Comparison of ENCODE assay signal across 25 mouse cellular contexts in genomic region chrX:42522868-42523267, GRCm38 (mm10). TPM values are rescaled to one million over a fixed set of nuclear protein-coding genes. Genes with fewer than 3 reads are reported as not detected.
DNase-seq lines count a peak whose midpoint lies in the region; ATAC-seq and TF ChIP-seq lines count a peak whose summit lies in the region.
"Had no signal": no experiment of that assay in that cellular context is flagged by ENCODE, and none has a peak within 500 bp of the region (broad histone marks: within the 10 kb centered on the region; RNA-seq: fewer than 3 reads in every experiment).

No protein-coding gene starts in this region.

- TF ChIP-seq POLR2A in CH12.LX (IDR thresholded peaks at IDR 0.05; ENCODE audit: low read depth, low read length): no peak

- TF ChIP-seq CTCF in CH12.LX (conservative IDR thresholded peaks at IDR 0.05 in 1 of 2, IDR thresholded peaks at IDR 0.05 in 1 of 2; ENCODE audit: low read depth in 2 of 2, low read length in 2 of 2): no peak

- no peak for TF ChIP-seq RAD21 in CH12.LX (IDR thresholded peaks at IDR 0.05; ENCODE audit: low read depth, low read length)

- no peak for ATAC-seq in hindbrain, embryonic 14.5 days (ENCODE audit: low FRiP score)
- ATAC-seq: activated CD4-positive, CD25-positive, alpha-beta regulatory T cell, adult 4 months; CD4-positive, CD25-positive, alpha-beta regulatory T cell, adult 4 months; Patski had no signal

- H3K36me3 ChIP-seq in CH12.LX (replicated peaks in 1 of 2; ENCODE audit: control insufficient read depth in 1 of 2, insufficient read depth in 1 of 2, low read length in 1 of 2) (no peaks in the 10 kb centered on the region), ES-E14 (ENCODE audit: control insufficient read depth, insufficient read depth, low read length, poor library complexity, severe bottlenecking) (no peaks in the 10 kb centered on the region)
- no peaks in the 10 kb centered on the region for H3K36me3 ChIP-seq in hindbrain, embryonic 14.5 days (replicated peaks; ENCODE audit: control insufficient read depth, insufficient read depth)
- H3K36me3 ChIP-seq: G1E had no signal

- dilution Hi-C loops in CH12.LX (cut with MboI; ENCODE audit: extremely low pct_ligation_motif_present, extremely low pct_unique_long_range_greater_than_20kb, low sequenced_read_pairs): no loop called here

- H3K9ac ChIP-seq in CH12.LX (ENCODE audit: insufficient read depth, low read depth): no peak overlapping the region
- no peak overlapping the region for H3K9ac ChIP-seq in ES-E14 (ENCODE audit: insufficient read depth, low read depth, low read length, poor library complexity, severe bottlenecking)
- no peak overlapping the region for H3K9ac ChIP-seq in hindbrain, embryonic 14.5 days

- H3K79me2 ChIP-seq in CH12.LX (replicated peaks; ENCODE audit: control insufficient read depth, extremely low read depth, insufficient read depth, poor library complexity, severe bottlenecking): no peaks in the 10 kb centered on the region

- H3K27ac ChIP-seq in CH12.LX (ENCODE audit: insufficient read depth, low read depth) (no peak overlapping the region), ES-E14 (ENCODE audit: insufficient read depth, low read depth, low read length, poor library complexity, severe bottlenecking) (no peak overlapping the region)
- H3K27ac ChIP-seq in hindbrain, embryonic 14.5 days: no peak overlapping the region

- TF ChIP-seq EP300 in CH12.LX (IDR thresholded peaks at IDR 0.05; ENCODE audit: low read length): no peak

- in situ Hi-C loops in CH12.LX (cut with MboI; ENCODE audit: low pct_ligation_motif_present, low pct_unique_long_range_greater_than_20kb, low sequenced_read_pairs) (loop anchor here (25.0 kb wide), 2 partner anchors 161 to 261 kb away; no protein-coding TSS in a partner anchor), ES-E14 (cut with MboI; ENCODE audit: low sequenced_read_pairs in 2 of 2, unreplicated experiment in 2 of 2) (loop anchor here in 1 of 2 experiments (25.0 kb wide), 1 partner anchor 486 kb away; no protein-coding TSS in a partner anchor)

- H3K9me3 ChIP-seq in CH12.LX (replicated peaks; ENCODE audit: low read length) (no peaks in the 10 kb centered on the region), ES-E14 (ENCODE audit: control insufficient read depth, insufficient read depth, low read depth, low read length) (no peaks in the 10 kb centered on the region)
- no peaks in the 10 kb centered on the region for H3K9me3 ChIP-seq in hindbrain, embryonic 14.5 days (ENCODE audit: control insufficient read depth, low read length)
- H3K9me3 ChIP-seq: G1E had no signal

- no peak overlapping the region for H3K4me2 ChIP-seq in CH12.LX (ENCODE audit: insufficient read depth, low read depth, poor library complexity, severe bottlenecking)
- H3K4me2 ChIP-seq in hindbrain, embryonic 14.5 days (replicated peaks): no peak overlapping the region

- H3K4me1 ChIP-seq in CH12.LX (ENCODE audit: control insufficient read depth in 1 of 2, insufficient read depth in 2 of 2): no peaks in the 10 kb centered on the region
- no peaks in the 10 kb centered on the region for H3K4me1 ChIP-seq in ES-E14 (ENCODE audit: control insufficient read depth in 2 of 2, insufficient read depth in 2 of 2, low read length in 2 of 2, poor library complexity in 1 of 2)
- no peaks in the 10 kb centered on the region for H3K4me1 ChIP-seq in hindbrain, embryonic 14.5 days (replicated peaks; ENCODE audit: control insufficient read depth, insufficient read depth, low read length)

- no peaks in the 10 kb centered on the region for H3K27me3 ChIP-seq in CH12.LX (replicated peaks)
- no peaks in the 10 kb centered on the region for H3K27me3 ChIP-seq in hindbrain, embryonic 14.5 days (ENCODE audit: control insufficient read depth, insufficient read depth, low read length)

- DNase-seq in CH12.LX (ENCODE audit: extremely low read depth) (no peak), ES-E14 (ENCODE audit: low read depth, low spot score) (no peak)
- DNase-seq in hindbrain, embryonic 14.5 days (ENCODE audit: low spot score): no peak
- DNase-seq in cerebellum, adult 9-10 months: no peak
- DNase-seq: adrenal gland, adult 2 months; adrenal gland, adult 8-10 months; adrenal gland, postnatal 10 days; adrenal gland, postnatal 14 days; adrenal gland, postnatal 25 days; adrenal gland, postnatal 36 days; B cell, adult 2 months; cerebellum, adult 11 months; cerebellum, adult 11-12 months; cerebellum, adult 18-20 months; cerebellum, adult 2 months; cerebellum, adult 8-10 months had no signal

- 90% methylated on average over 2 of the region's 2 CpGs for WGBS in hindbrain, embryonic 14.5 days

- H3K4me3 ChIP-seq in CH12.LX (replicated peaks in 1 of 3; ENCODE audit: low read depth in 2 of 3, low read length in 2 of 3, poor library complexity in 1 of 3) (no peak overlapping the region), ES-E14 (ENCODE audit: insufficient read depth in 1 of 2, low read depth in 1 of 2, low read length in 2 of 2, poor library complexity in 1 of 2, severe bottlenecking in 1 of 2) (no peak overlapping the region)
- H3K4me3 ChIP-seq in hindbrain, embryonic 14.5 days (replicated peaks; ENCODE audit: low read length): no peak overlapping the region

TF ChIP-seq in CH12.LX, 34 proteins besides CTCF, POLR2A, EP300 and RAD21:
- TF ChIP-seq MYC (IDR thresholded peaks at IDR 0.05; ENCODE audit: low read depth, low read length) (no peak), KAT2A (IDR thresholded peaks at IDR 0.05; ENCODE audit: insufficient replicate concordance, low read length) (no peak), CHD1 (IDR thresholded peaks at IDR 0.05; ENCODE audit: low read depth, low read length) (no peak), MAFK (IDR thresholded peaks at IDR 0.05; ENCODE audit: insufficient replicate concordance, low read length) (peak; percentile 71), NELFE (IDR thresholded peaks at IDR 0.05; ENCODE audit: low read depth, low read length) (no peak), ZKSCAN1 (IDR thresholded peaks at IDR 0.05; ENCODE audit: borderline replicate concordance, low read depth, low read length) (no peak)
TF ChIP-seq in CH12.LX: peak in this region for 1.

TF ChIP-seq in ES-E14, 5 proteins besides CTCF, POLR2A, EP300 and RAD21:
- TF ChIP-seq CHD2 (IDR thresholded peaks at IDR 0.05; ENCODE audit: low read depth, low read length) (no peak), MAFK (IDR thresholded peaks at IDR 0.05; ENCODE audit: insufficient read depth, low read depth, low read length) (peak; percentile 71)

RNA-seq across cellular contexts. Expression of gene Sh2d1a, which starts 20.6 kb away (rescaled TPM):
- total RNA-seq in CH12.LX (2012; rRNA removed) (not detected in 2 replicates), CH12.LX (2014; rRNA removed) (not detected in 2 replicates), ES-E14 (2012; rRNA removed) (not detected in 2 replicates)
- not detected in 2 replicates for polyA plus RNA-seq in CH12.LX (2012; ENCODE audit: insufficient read length, low read depth)
- polyA plus RNA-seq in hindbrain, embryonic 14.5 days (2014; fragmentation: Nextera tagmentation; extraction: Ambion mirVana): 5.3 and 6.4 TPM in 2 replicates
- total RNA-seq: adrenal gland, adult 18-20 months; adrenal gland, adult 2 months; adrenal gland, adult 8-10 months; adrenal gland, postnatal 25 days; adrenal gland, postnatal 36 days; adrenal gland, postnatal 4 days; G1E; MEL had no signal
- polyA plus RNA-seq: adrenal gland, adult 2 months; C2C12; G1E; Patski had no signal

RNA-seq across cellular contexts. Expression of gene Tex13c2, which starts 33.4 kb away (rescaled TPM):
- total RNA-seq in CH12.LX (2012; rRNA removed) (not detected in 2 replicates), CH12.LX (2014; rRNA removed) (not detected in 2 replicates), ES-E14 (2012; rRNA removed) (2.9 and 3.3 TPM in 2 replicates)
- polyA plus RNA-seq in CH12.LX (2012; ENCODE audit: insufficient read length, low read depth): not detected in 2 replicates
- not detected in 2 replicates for polyA plus RNA-seq in hindbrain, embryonic 14.5 days (2014; fragmentation: Nextera tagmentation; extraction: Ambion mirVana)
- total RNA-seq: adrenal gland, adult 18-20 months; adrenal gland, adult 2 months; adrenal gland, adult 8-10 months; adrenal gland, postnatal 10 days; adrenal gland, postnatal 14 days; adrenal gland, postnatal 25 days; adrenal gland, postnatal 36 days; adrenal gland, postnatal 4 days; G1E; MEL had no signal
- polyA plus RNA-seq: adrenal gland, adult 2 months; brain, embryonic 14.5 days; C2C12; cerebellum, adult 2 months; G1E; Patski had no signal
